Mouse (Mus musculus): ENCODE measurements around the gene Tmeff2. TPM values are rescaled to one million over a fixed set of nuclear protein-coding genes. Genes with fewer than 3 reads are reported as not detected.
A peak's percentile ranks its signal among the peaks of the same experiment; 100 is the strongest.

The Tmeff2 gene
- polyA plus RNA-seq, 1 experiment = 0.31 TPM

GRCm38 (mm10) chr1:50927077-50927611 lies 26.7 kb downstream of the Tmeff2 start:
- H3K9me3 ChIP-seq (replicated peaks; ENCODE audit: control insufficient read depth, insufficient read depth, low read length, poor library complexity, severe bottlenecking) = no peaks in the 10 kb centered on the region
- no peak overlapping the region for H3K27ac ChIP-seq (ENCODE audit: insufficient read depth, low read length)
- no peaks in the 10 kb centered on the region for H3K4me1 ChIP-seq (ENCODE audit: control insufficient read depth, insufficient read depth, low read length)
- peak overlapping the region; percentile 87 for H3K4me3 ChIP-seq (ENCODE audit: low read depth, low read length)
- peak; percentile 41 for TF ChIP-seq CTCF (IDR thresholded peaks at IDR 0.05; ENCODE audit: low read depth, low read length)
- no peak for TF ChIP-seq EP300 (IDR thresholded peaks at IDR 0.05; ENCODE audit: insufficient read depth, low read depth, low read length)
- no peaks in the 10 kb centered on the region for H3K36me3 ChIP-seq (ENCODE audit: control insufficient read depth, insufficient read depth, low read length, poor library complexity, severe bottlenecking)
- peak overlapping the region; percentile 50 for H3K9ac ChIP-seq (ENCODE audit: low read depth, poor library complexity, severe bottlenecking)
- peaks cover 5% of the 10 kb centered on the region for H3K27me3 ChIP-seq (ENCODE audit: control insufficient read depth, insufficient read depth, low read length, poor library complexity, severe bottlenecking)

GRCm38 (mm10) chr1:50927679-50928187 lies 27.3 kb downstream of the Tmeff2 start:
- Histone ChIP-seq H3K27me3 (ENCODE audit: control insufficient read depth, insufficient read depth, low read length, poor library complexity, severe bottlenecking) (peaks cover 5% of the 10 kb centered on the region), H3K4me3 (ENCODE audit: low read depth, low read length) (peak overlapping the region; percentile 87), H3K36me3 (ENCODE audit: control insufficient read depth, insufficient read depth, low read length, poor library complexity, severe bottlenecking) (no peaks in the 10 kb centered on the region)

DNA sequence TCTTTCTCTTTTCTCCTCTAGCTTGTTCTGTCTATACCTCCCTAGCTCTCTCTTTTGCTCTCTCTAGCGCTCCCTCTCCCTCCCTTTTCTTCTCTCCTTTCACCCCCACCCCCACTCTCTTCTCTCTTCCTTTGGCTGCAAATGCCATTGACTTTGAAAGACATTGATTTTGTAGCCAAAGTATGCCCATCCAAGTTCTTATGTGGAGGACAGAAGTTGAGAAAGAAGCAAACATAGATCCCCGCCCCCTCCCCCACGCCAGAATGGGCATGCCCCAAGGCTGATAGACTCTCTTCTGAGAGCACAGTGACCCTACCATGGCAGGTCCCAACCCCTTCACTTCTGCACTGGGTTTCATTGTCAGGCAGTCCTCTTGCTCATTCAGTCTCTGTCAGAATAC lies 28.3 kb downstream of the Tmeff2 start:
- no peaks in the 10 kb centered on the region for H3K36me3 ChIP-seq (ENCODE audit: control insufficient read depth, insufficient read depth, low read length, poor library complexity, severe bottlenecking)
- no peak for TF ChIP-seq CTCF (IDR thresholded peaks at IDR 0.05; ENCODE audit: low read depth, low read length)
- no peaks in the 10 kb centered on the region for H3K4me1 ChIP-seq (ENCODE audit: control insufficient read depth, insufficient read depth, low read length)
- no peaks in the 10 kb centered on the region for H3K9me3 ChIP-seq (replicated peaks; ENCODE audit: control insufficient read depth, insufficient read depth, low read length, poor library complexity, severe bottlenecking)
- H3K4me3 ChIP-seq (ENCODE audit: low read depth, low read length) = no peak overlapping the region
- peaks cover 5% of the 10 kb centered on the region for H3K27me3 ChIP-seq (ENCODE audit: control insufficient read depth, insufficient read depth, low read length, poor library complexity, severe bottlenecking)
- no peak overlapping the region for H3K27ac ChIP-seq (ENCODE audit: insufficient read depth, low read length)
- H3K9ac ChIP-seq (ENCODE audit: low read depth, poor library complexity, severe bottlenecking) = no peak overlapping the region

More at GRCm38 (mm10) chr1:50927679-50928187, 27.3 kb downstream of the Tmeff2 start:
- Histone ChIP-seq H3K4me1 (ENCODE audit: control insufficient read depth, insufficient read depth, low read length) (no peaks in the 10 kb centered on the region), H3K9ac (ENCODE audit: low read depth, poor library complexity, severe bottlenecking) (peak overlapping the region; percentile 50), H3K9me3 (replicated peaks; ENCODE audit: control insufficient read depth, insufficient read depth, low read length, poor library complexity, severe bottlenecking) (no peaks in the 10 kb centered on the region), H3K27ac (ENCODE audit: insufficient read depth, low read length) (no peak overlapping the region)
- TF ChIP-seq POLR2A (IDR thresholded peaks at IDR 0.05; ENCODE audit: insufficient read depth, low read length) (no peak), CTCF (IDR thresholded peaks at IDR 0.05; ENCODE audit: low read depth, low read length) (no peak), EP300 (IDR thresholded peaks at IDR 0.05; ENCODE audit: insufficient read depth, low read depth, low read length) (no peak)

DNA sequence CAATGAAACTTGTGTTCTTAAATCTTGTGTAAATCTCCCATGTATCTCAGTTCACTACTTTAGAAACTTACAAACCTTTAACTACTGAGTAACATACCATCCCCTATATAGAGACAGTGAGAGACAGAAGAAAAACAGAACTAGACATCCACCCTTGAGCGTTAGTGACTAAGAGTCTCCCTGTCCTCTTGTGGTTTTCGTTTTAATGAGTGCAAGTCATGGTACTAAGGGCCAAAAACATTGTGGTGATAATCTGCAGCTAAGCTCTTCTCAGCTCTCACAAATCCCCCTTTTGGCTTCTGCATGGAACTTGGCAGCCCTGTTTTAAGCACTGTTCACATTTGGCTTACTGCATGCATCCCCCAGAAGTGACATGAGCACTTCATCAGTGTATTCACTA lies 34.6 kb downstream of the Tmeff2 start:
- Histone ChIP-seq H3K36me3 (ENCODE audit: control insufficient read depth, insufficient read depth, low read length, poor library complexity, severe bottlenecking) (no peaks in the 10 kb centered on the region), H3K4me1 (ENCODE audit: control insufficient read depth, insufficient read depth, low read length) (no peaks in the 10 kb centered on the region), H3K9ac (ENCODE audit: low read depth, poor library complexity, severe bottlenecking) (no peak overlapping the region), H3K4me3 (ENCODE audit: low read depth, low read length) (no peak overlapping the region), H3K27me3 (ENCODE audit: control insufficient read depth, insufficient read depth, low read length, poor library complexity, severe bottlenecking) (no peaks in the 10 kb centered on the region), H3K27ac (ENCODE audit: insufficient read depth, low read length) (no peak overlapping the region), H3K9me3 (replicated peaks; ENCODE audit: control insufficient read depth, insufficient read depth, low read length, poor library complexity, severe bottlenecking) (no peaks in the 10 kb centered on the region)
- TF ChIP-seq CTCF (IDR thresholded peaks at IDR 0.05; ENCODE audit: low read depth, low read length) = no peak

- TF ChIP-seq POLR2A (IDR thresholded peaks at IDR 0.05; ENCODE audit: insufficient read depth, low read length) = no peak
- no peak for TF ChIP-seq EP300 (IDR thresholded peaks at IDR 0.05; ENCODE audit: insufficient read depth, low read depth, low read length)
- no peak for TF ChIP-seq CTCF (IDR thresholded peaks at IDR 0.05; ENCODE audit: low read depth, low read length)
- no peak overlapping the region for H3K27ac ChIP-seq (ENCODE audit: insufficient read depth, low read length)
- H3K9me3 ChIP-seq (replicated peaks; ENCODE audit: control insufficient read depth, insufficient read depth, low read length, poor library complexity, severe bottlenecking) = no peaks in the 10 kb centered on the region
- H3K36me3 ChIP-seq (ENCODE audit: control insufficient read depth, insufficient read depth, low read length, poor library complexity, severe bottlenecking) = no peaks in the 10 kb centered on the region
- H3K4me3 ChIP-seq (ENCODE audit: low read depth, low read length) = no peak overlapping the region
- no peaks in the 10 kb centered on the region for H3K27me3 ChIP-seq (ENCODE audit: control insufficient read depth, insufficient read depth, low read length, poor library complexity, severe bottlenecking)
- H3K9ac ChIP-seq (ENCODE audit: low read depth, poor library complexity, severe bottlenecking) = no peak overlapping the region
- H3K4me1 ChIP-seq (ENCODE audit: control insufficient read depth, insufficient read depth, low read length) = no peaks in the 10 kb centered on the region
Measured at GRCm38 (mm10) chr1:50935484-50935883, 35.0 kb downstream of the Tmeff2 start.

DNA sequence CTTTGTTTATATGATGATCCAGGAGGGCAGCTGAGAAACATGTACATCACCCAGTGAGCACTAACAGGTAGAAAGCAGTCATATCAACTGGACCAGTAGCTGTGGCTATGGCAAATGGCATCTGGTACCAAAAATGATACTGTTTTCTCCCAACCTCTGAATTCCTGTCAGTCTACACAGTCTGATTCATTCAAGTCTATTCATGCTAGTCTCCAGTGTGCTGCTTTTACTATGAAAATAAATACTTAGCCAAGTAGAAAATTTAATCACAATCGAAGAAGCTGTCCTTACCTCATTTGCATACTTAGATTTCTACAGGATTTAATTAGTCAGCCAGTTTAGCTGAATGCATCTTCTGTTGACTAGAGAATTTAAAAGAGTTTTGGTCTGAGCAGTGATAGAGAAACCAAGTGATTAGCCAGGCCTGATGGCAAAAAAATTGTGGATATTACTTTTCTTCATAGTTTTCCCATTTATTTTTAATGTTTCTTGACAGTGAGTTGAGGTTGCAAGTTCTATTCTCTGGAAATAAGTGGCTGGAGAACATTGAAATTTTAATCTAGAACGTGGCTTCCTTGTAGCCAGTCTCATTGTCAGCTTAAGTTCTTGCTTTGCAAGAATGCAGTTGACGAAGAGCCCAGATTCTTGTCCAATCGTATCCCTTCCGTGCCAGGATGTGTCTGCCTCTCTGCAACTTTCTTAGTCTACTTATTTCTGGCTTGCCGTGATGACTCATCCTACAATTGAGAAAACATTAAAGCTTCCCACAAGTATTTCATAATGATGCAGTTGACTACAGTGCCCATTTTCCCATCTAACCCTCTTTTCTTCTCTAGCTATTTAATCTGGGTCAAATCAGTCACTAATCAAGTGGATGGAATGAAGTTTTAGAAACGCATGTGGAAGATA lies 39.9 kb downstream of the Tmeff2 start:
- no peaks in the 10 kb centered on the region for H3K4me1 ChIP-seq (ENCODE audit: control insufficient read depth, insufficient read depth, low read length)
- H3K4me3 ChIP-seq (ENCODE audit: low read depth, low read length) = no peak overlapping the region
- no peak for TF ChIP-seq POLR2A (IDR thresholded peaks at IDR 0.05; ENCODE audit: insufficient read depth, low read length)
- no peak for TF ChIP-seq EP300 (IDR thresholded peaks at IDR 0.05; ENCODE audit: insufficient read depth, low read depth, low read length)
- no peak for TF ChIP-seq CTCF (IDR thresholded peaks at IDR 0.05; ENCODE audit: low read depth, low read length)
- no peaks in the 10 kb centered on the region for H3K9me3 ChIP-seq (replicated peaks; ENCODE audit: control insufficient read depth, insufficient read depth, low read length, poor library complexity, severe bottlenecking)
- no peak overlapping the region for H3K9ac ChIP-seq (ENCODE audit: low read depth, poor library complexity, severe bottlenecking)
- H3K27ac ChIP-seq (ENCODE audit: insufficient read depth, low read length) = no peak overlapping the region
- H3K36me3 ChIP-seq (ENCODE audit: control insufficient read depth, insufficient read depth, low read length, poor library complexity, severe bottlenecking) = no peaks in the 10 kb centered on the region
- no peaks in the 10 kb centered on the region for H3K27me3 ChIP-seq (ENCODE audit: control insufficient read depth, insufficient read depth, low read length, poor library complexity, severe bottlenecking)
